Mouse (Mus musculus) testis, adult 2 months (tissue): ENCODE results near the gene Slit1.

Experiments
- CTCF ChIP-seq: fragments of 200-500 bp; IDR thresholded peaks from 2 replicates; pipeline ENCODE4 v1.5.1; 2012; ENCODE audit warnings: low read depth, mild to moderate bottlenecking, inconsistent platforms, low read length, moderate library complexity; ENCODE audit not compliant: control insufficient read depth, insufficient read depth, insufficient replicate concordance
- POLR2A ChIP-seq: fragments of 200-500 bp; IDR thresholded peaks from 2 replicates; pipeline ENCODE4 v1.6.1; 2012; ENCODE audit warnings: low read depth, mild to moderate bottlenecking, inconsistent platforms, low read length, moderate library complexity; ENCODE audit not compliant: control insufficient read depth

DNA sequence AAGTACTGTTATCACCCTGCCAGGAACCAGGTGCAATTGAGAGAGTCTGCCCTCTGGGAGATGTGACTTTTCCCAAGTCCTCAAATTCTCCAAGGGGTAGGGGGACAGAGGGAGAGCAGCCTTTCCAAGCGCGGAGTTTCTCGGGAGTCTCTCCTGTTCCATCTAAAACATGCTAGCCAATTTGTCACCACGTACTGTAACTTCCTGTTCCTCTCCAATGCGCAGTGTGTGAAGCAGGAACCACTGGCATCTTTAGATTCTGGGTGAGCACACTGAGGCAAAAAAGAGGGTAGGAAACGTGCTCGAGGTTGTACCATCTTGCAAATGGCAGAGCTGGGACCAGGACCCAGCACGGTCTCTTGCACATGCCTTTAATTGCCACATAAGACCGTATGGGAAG is 47.0 kb downstream of the Slit1 start:
- TF ChIP-seq CTCF, result no peak
- TF ChIP-seq POLR2A, result no peak
